Mouse (Mus musculus): ENCODE data around the gene Hmgn2.
"Not testable (repeated sequence)": the region's sequence is repeated elsewhere in the genome, so short reads cannot be mapped to it uniquely, and the experiment has no call there.

Hmgn2 gene

GRCm38 (mm10) chr4:133925204-133925603, 43.2 kb downstream of the Hmgn2 start:
- DNase-seq (ENCODE audit: low read depth) = no peak

GRCm38 (mm10) chr4:133923743-133924142, 44.7 kb downstream of the Hmgn2 start:
- no peak for DNase-seq (ENCODE audit: low read depth)

- not testable (repeated sequence) for DNase-seq (ENCODE audit: low read depth)
These were observed 50.2 kb downstream of the Hmgn2 start for GRCm38 (mm10) chr4:133918093-133918825.

Data from NIH3T3 (cell line).